9 mouse cellular contexts compared by ENCODE assay signal in genomic region chr8:92133484-92134406, GRCm38 (mm10).
A peak's percentile ranks its signal among the peaks of the same experiment; 100 is the strongest.
DNase-seq lines count a peak whose midpoint lies in the region; ATAC-seq and TF ChIP-seq lines count a peak whose summit lies in the region.
"Had no signal": no experiment of that assay in that cellular context is flagged by ENCODE, and none has a peak within 500 bp of the region (broad histone marks: within the 10 kb centered on the region; RNA-seq: fewer than 3 reads in every experiment).

No protein-coding gene starts in this region.

- no peak overlapping the region for H3K27ac ChIP-seq in limb, embryonic 11.5 days (replicated peaks; ENCODE audit: low read depth, low read length)
- H3K27ac ChIP-seq in liver, embryonic 11.5 days (ENCODE audit: low read depth, low read length) = no peak overlapping the region
- H3K27ac ChIP-seq: macrophage had no signal

- H3K4me3 ChIP-seq in E14TG2a.4 (replicated peaks; ENCODE audit: low read length) = peak overlapping the region; percentile 41
- H3K4me3 ChIP-seq in limb, embryonic 11.5 days (ENCODE audit: low read depth, low read length) = no peak overlapping the region
- no peak overlapping the region for H3K4me3 ChIP-seq in liver, embryonic 11.5 days (ENCODE audit: low read depth, low read length)

- H3K9ac ChIP-seq in limb, embryonic 11.5 days (ENCODE audit: low read length) = no peak overlapping the region
- no peak overlapping the region for H3K9ac ChIP-seq in liver, embryonic 11.5 days (ENCODE audit: low read depth, low read length)

- no peak for TF ChIP-seq CTCF in E14TG2a.4 (conservative IDR thresholded peaks at IDR 0.05; ENCODE audit: low read length)

- H3K9me3 ChIP-seq in E14TG2a.4 (ENCODE audit: low read length) = peaks cover 7% of the 10 kb centered on the region
- no peaks in the 10 kb centered on the region for H3K9me3 ChIP-seq in limb, embryonic 11.5 days (ENCODE audit: control insufficient read depth, low read length)
- no peaks in the 10 kb centered on the region for H3K9me3 ChIP-seq in liver, embryonic 11.5 days (ENCODE audit: control insufficient read depth, low read length)

- WGBS in limb, embryonic 11.5 days = 10% methylated on average over 24 of the region's 24 CpGs
- WGBS in liver, embryonic 11.5 days = 26% methylated on average over 24 of the region's 24 CpGs

- ATAC-seq in limb, embryonic 11.5 days (ENCODE audit: insufficient number of reproducible peaks, low FRiP score, low TSS enrichment, low read depth) = no peak
- ATAC-seq in erythroblast, adult 5-6 weeks (replicated peaks; ENCODE audit: low FRiP score, poor library complexity, severe bottlenecking) = no peak
- no peak for ATAC-seq in liver, embryonic 11.5 days (replicated peaks; ENCODE audit: low FRiP score)

- H3K27me3 ChIP-seq in E14TG2a.4 (ENCODE audit: insufficient read depth, low read length) = peaks cover 22% of the 10 kb centered on the region
- peaks cover 51% of the 10 kb centered on the region for H3K27me3 ChIP-seq in limb, embryonic 11.5 days (ENCODE audit: control insufficient read depth, insufficient read depth, low read length)
- H3K27me3 ChIP-seq in liver, embryonic 11.5 days (replicated peaks; ENCODE audit: control insufficient read depth, insufficient read depth, low read length) = peaks cover 5% of the 10 kb centered on the region

- peaks cover 57% of the 10 kb centered on the region for H3K4me1 ChIP-seq in E14TG2a.4 (replicated peaks; ENCODE audit: low read depth, low read length)
- peaks cover 5% of the 10 kb centered on the region; the same call in 1 of the 2 replicates for H3K4me1 ChIP-seq in limb, embryonic 11.5 days (ENCODE audit: control insufficient read depth, insufficient read depth, low read length)
- no peaks in the 10 kb centered on the region for H3K4me1 ChIP-seq in liver, embryonic 11.5 days (replicated peaks; ENCODE audit: control insufficient read depth, insufficient read depth, low read length)

- H3K36me3 ChIP-seq in E14TG2a.4 (ENCODE audit: insufficient read depth, low read length) = no peaks in the 10 kb centered on the region
- H3K36me3 ChIP-seq in limb, embryonic 11.5 days (ENCODE audit: control insufficient read depth, insufficient read depth, low read length) = no peaks in the 10 kb centered on the region
- no peaks in the 10 kb centered on the region for H3K36me3 ChIP-seq in liver, embryonic 11.5 days (ENCODE audit: control insufficient read depth, insufficient read depth, low read length)

- no peak overlapping the region for H3K4me2 ChIP-seq in limb, embryonic 11.5 days (ENCODE audit: low read depth, severe bottlenecking)
- H3K4me2 ChIP-seq in liver, embryonic 11.5 days = no peak overlapping the region

- peak; percentile 12 for DNase-seq in cerebellum, adult 8-10 months
- DNase-seq in frontal cortex, postnatal 36 days (ENCODE audit: low spot score in 2 of 2) = peak; percentile 27 to 31
- DNase-seq in limb, embryonic 11.5 days (ENCODE audit: low spot score) = peak; percentile 33
- DNase-seq in urinary bladder, adult 2 months (ENCODE audit: low spot score) = no peak
- DNase-seq in liver, embryonic 11.5 days (ENCODE audit: low spot score) = no peak
- DNase-seq in spleen, postnatal 36 days (ENCODE audit: low spot score in 2 of 2) = no peak

Comparison
In these comparisons a context has a peak if more than half of its experiments do, and no peak if none do; other contexts are left out.
1. DNase-seq: peak in cerebellum, adult 8-10 months (single experiment), frontal cortex, postnatal 36 days (2 of 2) and limb, embryonic 11.5 days (single experiment); none in urinary bladder, adult 2 months (single experiment), liver, embryonic 11.5 days (single experiment) and spleen, postnatal 36 days (0 of 2).